Mouse (Mus musculus) ES-Bruce4 (cell line): ENCODE measurements around the gene Sirpa.

Source experiments
- CTCF ChIP-seq: IDR thresholded peaks from one replicate; pipeline ENCODE4 v1.8.1; 2011; ENCODE audit warnings: low read depth, low read length
- POLR2A ChIP-seq: IDR thresholded peaks from one replicate; pipeline ENCODE4 v1.8.1; 2011; ENCODE audit warnings: low read length; ENCODE audit not compliant: insufficient read depth

DNA sequence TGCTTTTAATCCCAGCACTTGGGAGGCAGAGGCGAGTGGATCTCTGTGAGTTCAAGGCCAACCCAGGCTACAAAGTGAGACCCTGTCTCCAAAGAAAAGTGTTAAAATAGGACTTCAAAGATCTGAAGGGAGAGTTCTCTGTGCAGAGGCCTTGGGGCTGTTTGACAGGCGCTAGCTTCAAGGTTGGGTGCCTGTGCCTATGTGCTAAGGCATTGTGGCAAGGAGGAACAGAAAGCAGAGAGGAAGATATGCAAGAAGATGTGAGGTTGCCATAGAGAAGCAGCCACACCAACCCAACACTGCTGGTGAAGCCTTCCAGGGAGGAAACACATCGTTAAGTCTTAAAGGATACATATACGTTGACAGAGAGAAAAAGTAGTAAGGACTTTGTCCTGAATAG lies 33.2 kb downstream of the Sirpa start:
- TF ChIP-seq POLR2A: no peak
- TF ChIP-seq CTCF: no peak
